Mouse (Mus musculus) MEL (cell line): ENCODE data around the gene Tarbp1. TPM values are rescaled to one million over a fixed set of nuclear protein-coding genes. Genes with fewer than 3 reads are reported as not detected.

Source experiments
- DNase-seq: peaks from one replicate; pipeline ENCODE4 v3.0.0; 2011; ENCODE audit warnings: low read depth, low spot score
- H3K27ac ChIP-seq: 2 replicates; pipeline ENCODE4 v1.5.1; 2012; ENCODE audit warnings: low read depth, mild to moderate bottlenecking, control low read depth, low read length, moderate library complexity; ENCODE audit not compliant: control insufficient read depth
- H3K27me3 ChIP-seq, 2 experiments: fragments of 150-350 bp in 1 of 2; sonication (generic) in 1 of 2; 2 replicates each; pipeline ENCODE4 v1.6.1; 2012; ENCODE audit warnings: low read length in 2 of 2, mild to moderate bottlenecking in 2 of 2, improper control_type of control experiment in 1 of 2, moderate library complexity in 1 of 2; ENCODE audit not compliant: insufficient read depth in 2 of 2, control insufficient read depth in 1 of 2
- H3K36me3 ChIP-seq, 2 experiments: 2 replicates each; pipeline ENCODE4 v1.6.1; 2012 to 2014; ENCODE audit warnings: low read length in 2 of 2, improper control_type of control experiment in 1 of 2, inconsistent platforms in 1 of 2, mild to moderate bottlenecking in 1 of 2; ENCODE audit not compliant: insufficient read depth in 2 of 2, control insufficient read depth in 1 of 2
- H3K4me1 ChIP-seq, 2 experiments: fragments of 150-350 bp in 1 of 2; sonication (generic) in 1 of 2; 2 replicates each; pipeline ENCODE4 v1.6.1; 2012; ENCODE audit warnings: low read length in 2 of 2, improper control_type of control experiment in 1 of 2, mild to moderate bottlenecking in 1 of 2; ENCODE audit not compliant: insufficient read depth in 2 of 2, control insufficient read depth in 1 of 2
- H3K4me3 ChIP-seq, 2 experiments: fragments of 150-350 bp in 1 of 2; sonication (generic) in 1 of 2; 2 replicates each; pipeline ENCODE4 v1.5.1; 2012; ENCODE audit warnings: low read depth in 2 of 2, low read length in 2 of 2, mild to moderate bottlenecking in 2 of 2, moderate library complexity in 2 of 2, control low read depth in 1 of 2, improper control_type of control experiment in 1 of 2; ENCODE audit not compliant: control insufficient read depth in 1 of 2, insufficient read depth in 1 of 2
- H3K79me2 ChIP-seq: 2 replicates; pipeline ENCODE4 v1.6.1; 2012; ENCODE audit warnings: mild to moderate bottlenecking, low read length, moderate library complexity; ENCODE audit not compliant: control insufficient read depth, poor library complexity, insufficient read depth
- H3K9ac ChIP-seq: 2 replicates; pipeline ENCODE4 v1.6.1; 2012; ENCODE audit warnings: low read depth, mild to moderate bottlenecking, control low read depth, low read length, moderate library complexity; ENCODE audit not compliant: control insufficient read depth, poor library complexity, severe bottlenecking
- H3K9me3 ChIP-seq: fragments of 150-350 bp; sonication (generic); replicated peaks from 2 replicates; pipeline ENCODE4 v1.6.1; 2012; ENCODE audit warnings: mild to moderate bottlenecking, low read length, improper control_type of control experiment, moderate library complexity; ENCODE audit not compliant: insufficient read depth
- CHD2 ChIP-seq: IDR thresholded peaks from 2 replicates; pipeline ENCODE4 v1.6.1; 2011; ENCODE audit warnings: low read length, improper control_type of control experiment
- E2F4 ChIP-seq: IDR thresholded peaks from 2 replicates; pipeline ENCODE4 v1.6.1; 2011; ENCODE audit warnings: low read depth, low read length, improper control_type of control experiment, borderline replicate concordance
- ELF1 ChIP-seq: IDR thresholded peaks from 2 replicates; pipeline ENCODE4 v1.6.1; 2014; ENCODE audit warnings: low read depth, mild to moderate bottlenecking, inconsistent platforms, low read length, improper control_type of control experiment, moderate library complexity
- EP300 ChIP-seq, 2 experiments: IDR thresholded peaks; 2 replicates each; pipeline ENCODE4 v1.6.1; 2011; ENCODE audit warnings: improper control_type of control experiment in 2 of 2, low read length in 2 of 2, low read depth in 1 of 2, mild to moderate bottlenecking in 1 of 2
- GATA1 ChIP-seq: IDR thresholded peaks from 2 replicates; pipeline ENCODE4 v1.6.1; 2011; ENCODE audit warnings: low read depth, low read length, improper control_type of control experiment
- HCFC1 ChIP-seq: IDR thresholded peaks from 2 replicates; pipeline ENCODE4 v1.6.1; 2012; ENCODE audit warnings: low read depth, mild to moderate bottlenecking, inconsistent platforms, low read length, improper control_type of control experiment, moderate library complexity
- JUND ChIP-seq: IDR thresholded peaks from 2 replicates; pipeline ENCODE4 v1.6.1; 2011; ENCODE audit warnings: low read depth, mild to moderate bottlenecking, improper control_type of control experiment, low read length
- MAFK ChIP-seq: IDR thresholded peaks from 2 replicates; pipeline ENCODE4 v1.6.1; 2011; ENCODE audit warnings: low read depth, mild to moderate bottlenecking, low read length, improper control_type of control experiment, borderline replicate concordance
- MAX ChIP-seq: IDR thresholded peaks from 2 replicates; pipeline ENCODE4 v1.6.1; 2011; ENCODE audit warnings: low read length, improper control_type of control experiment
- MEF2A ChIP-seq: IDR thresholded peaks from 2 replicates; pipeline ENCODE4 v1.6.1; 2014; ENCODE audit warnings: low read depth, mild to moderate bottlenecking, inconsistent platforms, low read length, improper control_type of control experiment; ENCODE audit not compliant: poor library complexity, insufficient replicate concordance, severe bottlenecking; ENCODE audit errors: extremely low read depth
- MYB ChIP-seq: IDR thresholded peaks from 2 replicates; pipeline ENCODE4 v1.6.1; 2011; ENCODE audit warnings: mild to moderate bottlenecking, low read depth, low read length, improper control_type of control experiment
- NRF1 ChIP-seq: IDR thresholded peaks from 2 replicates; pipeline ENCODE4 v1.6.1; 2014; ENCODE audit warnings: low read depth, mild to moderate bottlenecking, inconsistent platforms, low read length, improper control_type of control experiment, moderate library complexity; ENCODE audit not compliant: poor library complexity, insufficient read depth, severe bottlenecking
- POLR2A ChIP-seq, 2 experiments: IDR thresholded peaks; 2 replicates each; pipeline ENCODE4 v1.6.1; 2011 to 2012; ENCODE audit warnings: low read length in 2 of 2, mild to moderate bottlenecking in 2 of 2, control low read depth in 1 of 2, improper control_type of control experiment in 1 of 2, low read depth in 1 of 2, moderate library complexity in 1 of 2; ENCODE audit not compliant: control insufficient read depth in 1 of 2, insufficient read depth in 1 of 2, poor library complexity in 1 of 2
- SIN3A ChIP-seq: IDR thresholded peaks from 2 replicates; pipeline ENCODE4 v1.6.1; 2012; ENCODE audit warnings: low read length, improper control_type of control experiment, inconsistent platforms
- SMC3 ChIP-seq: IDR thresholded peaks from 2 replicates; pipeline ENCODE4 v1.6.1; 2011; ENCODE audit warnings: low read depth, low read length, improper control_type of control experiment
- TAL1 ChIP-seq: IDR thresholded peaks from 2 replicates; pipeline ENCODE4 v1.6.1; 2012; ENCODE audit warnings: mild to moderate bottlenecking, inconsistent platforms, low read length, moderate library complexity, mixed read lengths
- TBP ChIP-seq: IDR thresholded peaks from 2 replicates; pipeline ENCODE4 v1.8.0; 2011; ENCODE audit warnings: low read depth, low read length, improper control_type of control experiment
- TCF12 ChIP-seq: IDR thresholded peaks from 2 replicates; pipeline ENCODE4 v1.6.1; 2014; ENCODE audit warnings: low read depth, mild to moderate bottlenecking, inconsistent platforms, low read length, improper control_type of control experiment, moderate library complexity
- USF1 ChIP-seq: IDR thresholded peaks from 2 replicates; pipeline ENCODE4 v1.6.1; 2014; ENCODE audit warnings: low read depth, mild to moderate bottlenecking, inconsistent platforms, low read length, improper control_type of control experiment, moderate library complexity
- polyA plus RNA-seq, 2 experiments: library from polyadenylated mRNA; stranded (reverse) in 1 of 2; unstranded in 1 of 2; fragments of >175 nt in 1 of 2; fragments of >200 nt in 1 of 2; gene quantifications; 2 replicates each; pipeline versions ENCODE4 v1.2.1 to v1.2.4; 2012; ENCODE audit warnings: low replicate concordance in 2 of 2, low read depth in 1 of 2; ENCODE audit not compliant: insufficient read length in 2 of 2, insufficient read depth in 1 of 2, missing spikeins in 1 of 2
- total RNA-seq: library from RNA; depleted of rRNA; stranded (reverse); fragments of 300-350 nt; gene quantifications from 2 replicates; pipeline ENCODE4 v1.2.3, GENCODE M21; 2012

Gene Tarbp1
- total and polyA plus RNA-seq, 3 experiments = 5.4 to 8.4 TPM; not detected in 1

GRCm38 (mm10) chr8:126504492-126505182 is 29.8 kb upstream of the Tarbp1 start:
- Histone ChIP-seq H3K4me1 (no peaks in the 10 kb centered on the region), H3K9me3 (no peaks in the 10 kb centered on the region), H3K27ac (no peak overlapping the region), H3K79me2 (no peaks in the 10 kb centered on the region), H3K4me3 (no peak overlapping the region), H3K27me3 (no peaks in the 10 kb centered on the region; a peak in 1 of 4 replicates)
- TF ChIP-seq E2F4 (no peak), ELF1 (no peak), MYB (no peak), SMC3 (no peak), MAFK (no peak), POLR2A (IDR thresholded peaks at IDR 0.05; ENCODE audit: control insufficient read depth in 1 of 2, insufficient read depth in 1 of 2, low read depth in 1 of 2, low read length in 2 of 2, poor library complexity in 1 of 2) (no peak), NRF1 (no peak), CHD2 (no peak)
- TF ChIP-seq, all 39 proteins: peak for 0
- DNase-seq = no peak
- H3K36me3 ChIP-seq = no peaks in the 10 kb centered on the region
- no peak overlapping the region for H3K9ac ChIP-seq

- TF ChIP-seq USF1 = peak; percentile 54; the same call in 1 of the 2 replicates
- no peak for TF ChIP-seq MEF2A
- TF ChIP-seq JUND = no peak
- TF ChIP-seq TBP = peak; percentile 64; the same call in 1 of the 2 replicates
- TF ChIP-seq GATA1 = no peak
- no peaks in the 10 kb centered on the region for H3K9me3 ChIP-seq
- no peak overlapping the region for H3K4me3 ChIP-seq
- no peaks in the 10 kb centered on the region; a peak in 1 of 4 replicates for H3K27me3 ChIP-seq
- H3K27ac ChIP-seq = no peak overlapping the region
- DNase-seq = peak; percentile 77
- no peak overlapping the region for H3K9ac ChIP-seq
- peaks cover 0 to 4% of the 10 kb centered on the region in 2 experiments; a peak in 1 of 4 replicates for H3K4me1 ChIP-seq
- no peaks in the 10 kb centered on the region for H3K79me2 ChIP-seq
- no peaks in the 10 kb centered on the region for H3K36me3 ChIP-seq
These were observed 27.9 kb upstream of the Tarbp1 start for GRCm38 (mm10) chr8:126502722-126503121.

DNA sequence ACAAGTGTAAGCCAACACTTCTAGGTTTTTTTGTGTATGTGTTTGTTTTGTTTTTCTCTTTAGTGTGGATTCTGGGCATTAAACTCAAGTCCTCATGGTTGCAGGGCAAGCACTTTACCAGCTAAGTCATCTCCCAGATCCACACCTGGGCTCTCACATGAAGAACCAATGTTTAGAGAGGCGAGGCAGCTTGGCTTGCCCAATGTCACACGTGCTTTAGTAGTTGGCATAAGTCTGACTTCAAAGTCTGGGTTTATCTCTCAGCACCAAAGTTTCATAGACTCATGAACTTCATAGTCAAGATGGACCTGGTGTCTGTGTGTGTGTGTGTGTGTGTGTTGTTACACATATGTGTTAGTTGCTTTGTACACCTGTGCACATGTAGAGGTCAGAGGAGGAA is 24.5 kb upstream of the Tarbp1 start:
- no peak for DNase-seq
- TF ChIP-seq EP300 (IDR thresholded peaks at IDR 0.05; ENCODE audit: low read depth in 1 of 2, low read length in 2 of 2) (no peak), TAL1 (no peak), POLR2A (IDR thresholded peaks at IDR 0.05; ENCODE audit: control insufficient read depth in 1 of 2, insufficient read depth in 1 of 2, low read depth in 1 of 2, low read length in 2 of 2, poor library complexity in 1 of 2) (no peak), TCF12 (no peak), MAX (no peak), TBP (no peak), HCFC1 (no peak), SIN3A (no peak)
- Histone ChIP-seq H3K36me3 (peaks cover 0 to 3% of the 10 kb centered on the region in 2 experiments; a peak in 2 of 4 replicates), H3K9ac (no peak overlapping the region), H3K27ac (no peak overlapping the region), H3K4me1 (peaks cover 0 to 13% of the 10 kb centered on the region in 2 experiments; a peak in 2 of 4 replicates), H3K27me3 (no peaks in the 10 kb centered on the region; a peak in 1 of 4 replicates), H3K9me3 (no peaks in the 10 kb centered on the region), H3K79me2 (no peaks in the 10 kb centered on the region), H3K4me3 (no peak overlapping the region)
